Mouse (Mus musculus): ENCODE data around the gene Cip2a. TPM values are rescaled to one million over a fixed set of nuclear protein-coding genes. Genes with fewer than 3 reads are reported as not detected.

Gene Cip2a
- 19.2 and 27.1 TPM in 2 replicates for polyA plus RNA-seq (2015; fragmentation: Nextera tagmentation; extraction: Ambion mirVana)

DNA sequence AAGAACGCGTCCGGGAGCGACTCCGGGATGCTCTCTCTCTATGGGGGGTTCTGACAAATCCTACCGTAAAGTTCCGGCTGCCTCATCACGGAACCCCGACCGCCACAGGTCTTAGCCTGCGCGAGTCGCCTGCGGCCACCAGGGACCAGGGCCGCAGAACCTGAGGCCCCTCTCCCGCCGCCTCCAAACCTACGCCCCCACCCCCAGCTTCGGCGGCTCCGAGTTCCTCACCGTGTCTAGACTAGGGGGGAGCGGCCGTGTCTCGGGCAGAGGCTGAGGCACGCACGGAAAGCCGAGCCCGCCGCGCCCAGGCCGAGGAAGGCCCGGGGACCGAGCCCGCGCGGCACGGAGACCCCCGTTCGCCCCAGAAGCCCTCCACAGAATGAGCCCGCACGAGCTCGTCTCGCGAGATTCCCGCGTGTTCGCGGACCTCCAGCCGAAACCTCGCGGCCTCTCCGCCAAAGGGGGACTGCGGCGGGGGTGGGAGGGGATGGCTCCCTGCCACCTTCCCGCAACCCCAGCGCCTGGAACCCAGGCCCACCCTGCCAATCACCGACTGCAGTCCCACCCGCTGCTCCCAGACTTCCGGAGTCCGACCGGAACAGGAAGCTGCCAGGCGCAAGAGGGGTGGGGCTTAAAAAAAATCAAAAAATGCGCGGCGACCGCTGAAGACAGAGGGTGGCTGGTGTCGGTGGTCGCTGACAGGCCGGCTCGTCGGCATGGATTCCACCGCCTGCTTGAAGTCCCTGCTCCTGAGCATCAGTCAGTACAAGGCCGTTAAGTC lies at the start of gene Cip2a, which contains the start of gene Dzip3:
Gene Cip2a (plus strand): TSS at position 627 of the 784 bp plus-strand sequence.
Gene Dzip3 (minus strand): TSS at position 607 of the 784 bp plus-strand sequence.
- no peaks in the 10 kb centered on the region for H3K27me3 ChIP-seq
- WGBS (ENCODE audit: insufficient replicate concordance), result under 1% methylated on average over 74 of the region's 74 CpGs

DNA sequence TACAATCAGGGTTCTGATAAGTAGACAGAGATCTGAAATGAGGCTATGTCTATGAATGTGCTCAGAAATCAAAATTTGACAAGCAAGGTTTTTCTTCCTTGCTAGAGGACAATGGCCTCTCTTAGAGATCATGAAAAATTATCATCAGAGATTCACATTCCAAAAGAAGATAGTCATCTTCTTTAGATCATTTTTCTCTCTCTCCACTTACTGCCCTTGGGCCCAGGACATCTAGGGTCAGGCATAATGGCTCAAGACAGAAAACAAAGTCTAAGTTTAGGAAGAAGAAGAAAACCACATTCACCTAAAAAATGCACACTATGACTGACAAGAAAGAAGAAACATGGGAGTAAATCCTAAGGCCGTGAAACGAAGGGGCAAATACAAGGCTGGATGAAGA lies 21.0 kb upstream of the Cip2a start:
- Histone ChIP-seq H3K36me3 (0 out of 2 replicates have a peak, but pooled peaks cover 2% of the 10 kb centered on the region), H3K9ac (no peak overlapping the region), H3K4me3 (replicated peaks) (no peak overlapping the region), H3K27me3 (no peaks in the 10 kb centered on the region), H3K9me3 (replicated peaks) (no peaks in the 10 kb centered on the region), H3K27ac (no peak overlapping the region), H3K4me1 (replicated peaks) (no peaks in the 10 kb centered on the region), H3K4me2 (no peak overlapping the region)
- ATAC-seq (ENCODE audit: low read depth), result no peak
- 76% methylated on average over 2 of the region's 2 CpGs for WGBS (ENCODE audit: insufficient replicate concordance)
- DNase-seq, result no peak

More for the DNA sequence above, at the start of gene Cip2a, which contains the start of gene Dzip3:
- ATAC-seq (ENCODE audit: low read depth) (peak; percentile 96), DNase-seq (peak; percentile 84)
- Histone ChIP-seq H3K9ac (peak within 1 kb of the TSS; percentile 97), H3K36me3 (peaks cover 8% of the 10 kb centered on the region), H3K9me3 (replicated peaks) (no peaks in the 10 kb centered on the region), H3K4me3 (replicated peaks) (peak within 1 kb of the TSS; percentile 97), H3K4me2 (peak within 1 kb of the TSS; percentile 88), H3K27ac (peak within 1 kb of the TSS; percentile 91), H3K4me1 (replicated peaks) (peaks cover 21% of the 10 kb centered on the region)

DNA sequence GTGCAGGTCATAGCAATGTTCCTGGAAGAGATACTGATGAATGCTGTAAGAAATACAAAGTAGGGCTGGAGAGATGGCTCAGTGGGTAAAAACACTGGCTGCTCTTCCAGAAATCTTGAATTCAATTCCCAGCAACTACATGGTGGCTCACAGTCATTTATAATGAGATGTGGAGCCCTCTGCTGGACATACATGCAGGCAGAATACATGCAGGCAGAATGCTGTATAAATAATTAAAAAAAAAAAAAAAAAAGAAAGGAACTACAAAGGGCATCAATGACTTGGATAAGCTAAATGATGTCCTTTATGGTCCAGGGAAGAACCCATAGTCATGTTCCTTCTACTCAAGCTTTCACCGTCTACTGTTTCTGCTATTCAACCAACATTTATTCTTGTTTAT lies 20.4 kb upstream of the Cip2a start:
- Histone ChIP-seq H3K4me2 (no peak overlapping the region), H3K4me1 (replicated peaks) (no peaks in the 10 kb centered on the region), H3K4me3 (replicated peaks) (no peak overlapping the region), H3K9ac (no peak overlapping the region), H3K27me3 (no peaks in the 10 kb centered on the region), H3K9me3 (replicated peaks) (no peaks in the 10 kb centered on the region), H3K27ac (no peak overlapping the region), H3K36me3 (peaks cover 6% of the 10 kb centered on the region)
- WGBS (ENCODE audit: insufficient replicate concordance), result 88% methylated on average over 1 of the region's 1 CpGs
- DNase-seq (no peak), ATAC-seq (ENCODE audit: low read depth) (no peak)

DNA sequence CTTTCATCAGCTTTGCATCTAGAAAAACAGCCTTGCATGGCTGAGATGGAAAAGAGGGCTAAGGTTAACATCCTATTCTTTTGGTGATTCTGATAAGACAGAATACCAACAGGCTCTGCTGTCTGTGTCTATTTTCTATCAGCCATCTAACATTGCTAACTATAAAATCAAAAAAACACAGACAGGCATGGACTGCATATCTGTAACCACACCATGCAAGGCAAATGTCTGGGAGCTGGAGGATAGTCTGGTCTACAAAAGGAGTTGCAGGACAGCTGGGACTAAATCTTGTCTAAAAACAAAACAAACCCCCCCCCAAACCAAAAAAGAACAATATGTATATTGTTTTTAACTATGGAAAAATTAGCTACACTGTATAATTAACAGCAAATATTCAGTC lies 14.0 kb upstream of the Cip2a start:
- H3K9me3 ChIP-seq (replicated peaks), result no peaks in the 10 kb centered on the region
- peaks cover 13% of the 10 kb centered on the region for H3K36me3 ChIP-seq
- no peaks in the 10 kb centered on the region for H3K27me3 ChIP-seq
- no peaks in the 10 kb centered on the region for H3K4me1 ChIP-seq (replicated peaks)
- H3K9ac ChIP-seq, result no peak overlapping the region
- ATAC-seq (ENCODE audit: low read depth) (0 out of 2 replicates have a peak, but pooled peaks have one; percentile 57), DNase-seq (no peak)
- H3K4me2 ChIP-seq, result no peak overlapping the region
- H3K4me3 ChIP-seq (replicated peaks), result no peak overlapping the region
- H3K27ac ChIP-seq, result no peak overlapping the region

GRCm38 (mm10) chr16:48985034-48985627 lies 8.9 kb upstream of the Cip2a start:
- Histone ChIP-seq H3K27ac (no peak overlapping the region), H3K4me1 (replicated peaks) (no peaks in the 10 kb centered on the region), H3K9ac (no peak overlapping the region), H3K36me3 (peaks cover 4% of the 10 kb centered on the region), H3K27me3 (no peaks in the 10 kb centered on the region), H3K9me3 (replicated peaks) (no peaks in the 10 kb centered on the region), H3K4me2 (no peak overlapping the region), H3K4me3 (replicated peaks) (no peak overlapping the region)
- DNase-seq (no peak), ATAC-seq (ENCODE audit: low read depth) (no peak)
- 68% methylated on average over 5 of the region's 5 CpGs for WGBS (ENCODE audit: insufficient replicate concordance)

- no peak overlapping the region for H3K4me2 ChIP-seq
- no peak overlapping the region for H3K9ac ChIP-seq
- no peaks in the 10 kb centered on the region for H3K9me3 ChIP-seq (replicated peaks)
- peaks cover 3% of the 10 kb centered on the region for H3K36me3 ChIP-seq
- DNase-seq (no peak), ATAC-seq (ENCODE audit: low read depth) (no peak)
- no peaks in the 10 kb centered on the region for H3K27me3 ChIP-seq
- no peak overlapping the region for H3K4me3 ChIP-seq (replicated peaks)
- H3K27ac ChIP-seq, result no peak overlapping the region
- peaks cover 6% of the 10 kb centered on the region for H3K4me1 ChIP-seq (replicated peaks)
Measured at GRCm38 (mm10) chr16:48989700-48990099, 4.3 kb upstream of the Cip2a start.

DNA sequence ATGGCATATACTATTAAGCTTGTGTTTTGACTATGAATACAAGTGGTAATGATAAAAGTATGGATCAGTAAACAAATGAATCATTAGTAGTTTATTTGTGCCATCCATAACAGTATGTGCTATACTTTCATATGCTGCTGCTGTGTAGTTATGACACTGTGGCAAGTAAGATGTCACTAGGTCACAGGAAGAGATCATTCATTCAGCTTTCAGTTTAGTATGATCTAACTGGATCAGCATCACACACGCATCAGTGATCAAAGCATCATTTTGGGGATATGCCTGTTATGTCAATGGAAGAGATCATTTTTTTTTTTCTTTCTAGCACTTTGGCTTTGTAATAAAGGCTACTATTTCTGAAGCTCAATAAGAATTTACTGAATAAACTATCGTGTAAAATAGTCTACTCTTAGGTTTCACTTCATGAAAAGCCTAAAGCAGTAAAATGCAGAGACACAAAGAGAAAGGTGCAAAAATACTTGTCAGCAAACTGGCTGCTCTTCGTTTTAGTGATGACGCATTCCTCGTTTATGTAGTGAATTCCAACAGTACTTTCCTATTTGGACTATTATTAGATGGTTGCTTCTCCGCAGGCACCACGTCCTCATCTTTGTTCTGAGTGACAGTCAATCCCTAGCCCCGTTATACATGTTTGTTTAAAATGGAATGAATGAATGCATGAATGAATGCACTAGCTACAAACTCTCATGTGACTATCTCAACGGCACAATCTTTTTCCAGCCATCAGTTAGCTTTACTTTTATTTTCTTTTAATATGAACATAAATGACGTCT lies 1.4 kb upstream of the Cip2a start:
- WGBS (ENCODE audit: insufficient replicate concordance), result 35% methylated on average over 10 of the region's 10 CpGs
- Histone ChIP-seq H3K4me3 (replicated peaks) (peak overlapping the region; percentile 97), H3K36me3 (peaks cover 3% of the 10 kb centered on the region), H3K9me3 (replicated peaks) (no peaks in the 10 kb centered on the region), H3K9ac (peak overlapping the region; percentile 97), H3K4me1 (replicated peaks) (peaks cover 21% of the 10 kb centered on the region), H3K27me3 (no peaks in the 10 kb centered on the region), H3K27ac (peak overlapping the region; percentile 41; the same call in 1 of the 2 replicates), H3K4me2 (peak overlapping the region; percentile 69)
- DNase-seq, result no peak
- ATAC-seq (ENCODE audit: low read depth), result no peak

GRCm38 (mm10) chr16:48993231-48993558 lies 790 bp upstream of the Cip2a start:
- DNase-seq, result no peak
- no peak for ATAC-seq (ENCODE audit: low read depth)
- H3K4me1 ChIP-seq (replicated peaks), result peaks cover 21% of the 10 kb centered on the region
- H3K27ac ChIP-seq, result peak overlapping the region; percentile 91
- no peaks in the 10 kb centered on the region for H3K27me3 ChIP-seq
- no peaks in the 10 kb centered on the region for H3K9me3 ChIP-seq (replicated peaks)
- H3K36me3 ChIP-seq, result peaks cover 3% of the 10 kb centered on the region
- H3K4me3 ChIP-seq (replicated peaks), result peak overlapping the region; percentile 97
- peak overlapping the region; percentile 97 for H3K9ac ChIP-seq
- under 1% methylated on average over 9 of the region's 9 CpGs for WGBS (ENCODE audit: insufficient replicate concordance)
- peak overlapping the region; percentile 69 for H3K4me2 ChIP-seq

DNA sequence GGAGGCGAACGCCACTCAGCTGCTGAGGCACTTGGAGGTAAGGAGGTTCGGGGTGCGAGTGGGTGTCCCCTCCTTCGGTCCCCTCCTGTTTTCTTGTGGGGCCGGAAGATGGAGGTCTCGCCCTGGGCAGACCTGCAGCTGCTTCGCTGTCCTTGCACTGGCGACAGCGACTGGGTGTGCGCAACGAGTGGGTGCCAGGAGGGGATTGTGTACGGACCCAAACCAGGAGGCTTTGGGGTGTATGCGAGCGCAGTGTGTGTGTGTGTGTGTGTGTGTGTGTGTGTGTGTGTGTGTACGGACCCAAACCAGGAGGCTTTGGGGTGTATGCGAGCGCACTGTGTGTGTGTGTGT lies 333 bp downstream of the Cip2a start:
- Histone ChIP-seq H3K4me2 (peak overlapping the region; percentile 88), H3K9ac (peak overlapping the region; percentile 97), H3K4me1 (replicated peaks) (peaks cover 21% of the 10 kb centered on the region), H3K27ac (peak overlapping the region; percentile 77), H3K36me3 (peaks cover 13% of the 10 kb centered on the region), H3K4me3 (replicated peaks) (peak overlapping the region; percentile 97), H3K9me3 (replicated peaks) (no peaks in the 10 kb centered on the region), H3K27me3 (no peaks in the 10 kb centered on the region)
- ATAC-seq (ENCODE audit: low read depth) (peak; percentile 59), DNase-seq (no peak)
- WGBS (ENCODE audit: insufficient replicate concordance), result 1% methylated on average over 18 of the region's 18 CpGs

DNA sequence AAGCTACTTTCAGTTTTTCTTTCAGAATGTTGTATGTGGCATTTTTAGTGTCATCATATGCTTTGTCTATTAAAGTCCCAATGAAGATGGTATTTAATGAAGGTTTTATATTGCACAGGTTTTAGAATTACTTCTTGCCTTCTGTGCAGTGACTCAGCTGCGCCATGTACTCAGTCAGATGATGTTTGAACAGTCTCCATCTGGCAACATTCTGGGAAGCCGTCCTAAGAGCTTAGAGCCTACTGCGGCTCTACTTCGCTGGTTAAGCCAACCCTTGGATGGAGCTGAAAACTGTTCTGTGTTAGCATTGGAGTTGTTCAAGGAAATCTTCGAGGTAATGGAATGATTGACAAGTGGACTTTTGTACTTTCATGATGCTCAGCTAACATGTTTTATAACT lies 10.2 kb downstream of the Cip2a start:
- Histone ChIP-seq H3K9ac (no peak overlapping the region), H3K27ac (no peak overlapping the region), H3K4me1 (replicated peaks) (no peaks in the 10 kb centered on the region), H3K9me3 (replicated peaks) (no peaks in the 10 kb centered on the region), H3K36me3 (peaks cover 54% of the 10 kb centered on the region), H3K27me3 (no peaks in the 10 kb centered on the region), H3K4me2 (no peak overlapping the region), H3K4me3 (replicated peaks) (no peak overlapping the region)
- no peak for DNase-seq
- no peak for ATAC-seq (ENCODE audit: low read depth)
- 86% methylated on average over 5 of the region's 5 CpGs for WGBS (ENCODE audit: insufficient replicate concordance)

GRCm38 (mm10) chr16:49016620-49017332 lies 22.8 kb downstream of the Cip2a start:
- 77% methylated on average over 5 of the region's 5 CpGs for WGBS (ENCODE audit: insufficient replicate concordance)
- Histone ChIP-seq H3K9ac (no peak overlapping the region), H3K27ac (no peak overlapping the region), H3K4me1 (replicated peaks) (no peaks in the 10 kb centered on the region), H3K27me3 (no peaks in the 10 kb centered on the region), H3K9me3 (replicated peaks) (no peaks in the 10 kb centered on the region), H3K4me3 (replicated peaks) (no peak overlapping the region), H3K36me3 (peaks cover 50% of the 10 kb centered on the region), H3K4me2 (no peak overlapping the region)
- ATAC-seq (ENCODE audit: low read depth) (no peak), DNase-seq (no peak)

Data from liver, embryonic 13.5 days (tissue).